Mouse (Mus musculus) spleen, postnatal 4 days (tissue): Measurements from ENCODE around the gene Sun3.
A peak's percentile ranks its signal among the peaks of the same experiment; 100 is the strongest.

ENCODE experiments used
- DNase-seq, 2 experiments: peaks; one replicate each; pipeline ENCODE4 v3.0.0; 2022; ENCODE audit warnings: low spot score in 2 of 2

The Sun3 gene

DNA sequence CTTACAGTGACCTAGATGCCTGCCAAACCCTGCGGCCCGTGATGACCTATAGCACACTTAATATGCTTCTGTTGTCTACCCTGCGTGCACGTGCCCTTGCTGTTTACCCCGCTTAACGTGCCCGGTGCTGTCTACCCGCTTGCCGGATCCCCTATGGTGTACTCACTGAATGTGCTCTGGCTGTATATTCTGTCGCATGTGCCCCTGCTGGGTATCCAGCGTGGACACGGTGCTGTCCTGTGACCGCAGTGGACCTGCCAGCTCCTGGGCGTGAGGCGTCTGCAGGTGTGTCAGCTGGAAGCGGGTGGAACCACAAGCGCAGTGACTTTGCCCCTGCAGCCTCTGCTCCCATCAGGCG is at the start of gene Sun3:
TSS of gene Sun3 (minus strand) at position 289 of the 358 bp plus-strand sequence.
- peak in 1 of 2 experiments; percentile 60 for DNase-seq

DNA sequence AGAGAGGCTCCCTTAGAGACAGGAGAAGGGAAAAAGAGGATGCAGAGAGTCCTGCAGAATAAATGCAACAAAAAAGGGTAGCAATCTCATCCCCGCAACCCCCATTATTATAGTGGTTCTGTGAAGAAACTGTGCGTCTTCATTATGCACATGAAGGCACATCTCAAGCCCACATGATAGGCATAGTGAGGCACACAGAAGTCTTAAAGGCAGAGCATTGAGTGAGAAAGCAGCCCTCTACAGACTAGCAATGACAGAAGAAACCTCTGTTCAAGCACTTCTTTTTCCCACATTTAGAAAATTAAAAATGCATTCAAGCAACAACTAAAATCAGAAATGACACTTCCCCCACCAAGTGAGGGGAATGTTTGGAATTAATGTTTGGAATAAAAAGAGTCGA is 27.7 kb upstream of the Sun3 start:
- DNase-seq, result no peak

GRCm38 (mm10) chr11:9060484-9060883 is 11.7 kb upstream of the Sun3 start:
- DNase-seq, result no peak

DNA sequence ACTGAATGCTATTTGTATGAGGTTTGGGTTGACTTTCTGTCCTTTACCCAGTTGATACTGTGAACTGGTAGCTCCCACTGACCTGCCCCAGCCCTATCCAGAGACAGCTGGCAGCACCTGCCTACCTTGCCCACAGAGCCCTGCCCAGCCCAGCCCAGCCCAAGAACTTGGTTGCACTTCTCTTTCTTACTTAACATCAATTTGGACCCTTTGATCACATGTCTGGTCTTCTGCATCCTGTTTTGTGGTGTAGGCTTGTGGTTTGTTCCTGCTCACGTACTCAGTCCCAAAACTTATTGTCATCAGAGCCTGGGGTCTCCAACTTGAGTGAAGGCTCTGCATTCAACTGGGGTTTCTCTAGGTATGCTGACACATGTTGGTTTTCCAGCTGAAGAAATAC is 11.2 kb upstream of the Sun3 start:
- no peak for DNase-seq

DNA sequence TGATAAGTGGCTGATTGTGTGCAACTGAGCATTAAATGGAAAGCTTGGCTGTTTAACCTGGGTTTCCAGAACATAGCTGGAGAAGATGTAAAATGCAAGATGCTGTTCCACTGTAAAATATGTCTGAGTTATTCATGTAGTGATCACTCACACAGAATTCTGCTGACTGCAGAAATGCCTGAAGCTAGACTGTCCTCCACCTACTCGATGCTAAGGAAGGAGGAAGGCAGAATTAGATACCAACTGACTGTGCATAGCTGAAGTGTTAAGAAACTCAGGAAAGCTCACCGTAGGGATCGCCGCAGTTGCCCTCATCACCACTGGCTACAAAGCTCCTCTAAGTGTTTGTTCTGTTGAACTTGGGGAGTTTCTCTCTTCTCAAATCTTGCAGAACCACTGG is 8.9 kb upstream of the Sun3 start:
- no peak for DNase-seq

GRCm38 (mm10) chr11:9056937-9057336 is 8.1 kb upstream of the Sun3 start:
- DNase-seq, result no peak

GRCm38 (mm10) chr11:9051895-9052294 is 3.1 kb upstream of the Sun3 start:
- DNase-seq, result no peak

GRCm38 (mm10) chr11:9050241-9050640 is 1.4 kb upstream of the Sun3 start:
- no peak for DNase-seq

DNA sequence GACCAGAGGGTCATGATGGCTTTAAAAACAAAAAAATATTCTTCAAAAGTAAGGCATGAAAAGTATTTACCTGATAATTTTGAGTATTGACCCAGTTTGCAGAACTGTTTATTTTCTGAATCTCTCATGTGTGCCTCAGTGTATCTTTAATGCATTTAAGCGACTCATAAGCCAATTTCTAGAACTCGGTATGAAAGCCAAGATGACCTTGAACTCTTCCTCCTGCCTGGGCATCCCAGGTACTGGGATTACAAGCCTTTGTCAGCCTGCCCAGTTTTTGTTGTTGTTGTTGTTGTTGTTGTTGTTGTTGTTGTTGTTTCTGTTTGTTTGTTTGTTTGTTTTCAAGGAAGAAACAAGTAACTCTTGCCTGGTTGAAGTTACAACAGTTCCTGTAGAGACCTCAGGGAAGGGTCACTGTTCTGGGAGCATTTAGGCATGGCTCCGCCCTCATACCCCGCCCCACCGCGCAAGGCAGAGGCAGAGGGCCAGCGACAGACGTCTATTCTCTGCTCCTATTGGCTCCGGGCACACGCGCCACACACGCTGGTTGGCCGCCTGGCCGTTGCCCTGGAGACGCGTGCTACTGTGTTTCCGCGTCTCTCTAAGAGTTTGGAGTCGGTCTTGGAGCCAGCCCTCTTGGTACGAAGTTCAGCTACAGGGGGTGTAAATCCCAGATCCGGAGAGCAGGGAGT is 634 bp downstream of the Sun3 start, which contains the start of gene Gm11992:
TSS of gene Gm11992 (plus strand) at position 584 of the 692 bp plus-strand sequence.
- peak; percentile 51 to 75 for DNase-seq

GRCm38 (mm10) chr11:9047044-9047443 is 1.7 kb downstream of the Sun3 start:
- DNase-seq, result no peak

GRCm38 (mm10) chr11:9046546-9046945 is 2.2 kb downstream of the Sun3 start:
- DNase-seq, result no peak

GRCm38 (mm10) chr11:9031530-9031929 is 17.3 kb downstream of the Sun3 start:
- DNase-seq, result no peak

DNA sequence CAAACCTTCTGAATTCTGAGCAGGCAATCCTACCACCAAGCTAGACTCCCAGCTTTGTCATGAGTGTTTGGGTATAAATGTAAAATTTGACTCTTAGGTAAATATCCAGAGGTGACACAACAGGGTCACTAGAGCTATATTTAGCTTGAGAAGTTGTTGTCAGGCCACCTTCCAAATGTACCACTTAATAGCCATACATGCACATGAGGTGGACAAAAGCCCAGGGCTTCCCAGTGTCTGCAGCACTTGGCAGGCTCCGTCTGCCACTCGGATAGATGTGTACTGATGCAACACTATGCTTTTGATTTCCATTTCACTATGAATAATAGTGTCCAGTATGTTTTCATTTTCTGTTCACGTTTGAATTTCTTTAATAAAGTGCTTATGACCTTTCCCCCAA is 23.6 kb downstream of the Sun3 start:
- DNase-seq, result no peak

- no peak for DNase-seq
These were observed 24.0 kb downstream of the Sun3 start for GRCm38 (mm10) chr11:9024782-9025181.

- no peak for DNase-seq
These were observed 28.6 kb downstream of the Sun3 start for GRCm38 (mm10) chr11:9020207-9020606.

GRCm38 (mm10) chr11:9018491-9019267 is 30.1 kb downstream of the Sun3 start:
- no peak for DNase-seq

- DNase-seq, result no peak
These were observed 34.1 kb downstream of the Sun3 start for GRCm38 (mm10) chr11:9014740-9015139.

- no peak for DNase-seq
These were observed 37.4 kb downstream of the Sun3 start for GRCm38 (mm10) chr11:9011348-9011747.

DNA sequence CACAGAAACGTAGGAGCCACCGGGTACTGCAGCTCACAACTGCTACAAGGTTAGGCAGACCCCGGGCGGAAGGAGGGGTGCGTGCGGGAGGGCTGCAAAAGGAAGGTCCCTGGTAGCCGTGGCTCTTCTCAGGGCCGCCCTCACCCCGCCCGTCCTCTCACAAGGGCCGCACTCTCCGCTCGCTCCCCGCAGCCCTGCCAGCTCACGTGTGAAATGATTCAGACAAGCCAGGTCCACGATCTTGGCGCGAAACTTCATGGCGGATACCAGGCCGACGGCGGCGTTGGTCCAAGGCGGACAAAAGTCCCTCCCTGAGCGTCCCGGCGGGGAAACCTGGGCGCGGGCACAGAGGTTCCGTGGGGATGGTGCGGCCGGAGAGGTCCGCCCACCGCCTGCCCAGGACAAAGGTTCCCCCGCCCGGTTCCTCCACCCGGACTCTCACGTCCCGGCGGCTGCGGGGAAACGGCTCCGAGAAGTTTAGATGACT is 37.9 kb downstream of the Sun3 start, which contains the start of gene Hus1:
TSS of gene Hus1 (minus strand) at position 339 of the 487 bp plus-strand sequence.
- peak; percentile 86 to 94 for DNase-seq

DNA sequence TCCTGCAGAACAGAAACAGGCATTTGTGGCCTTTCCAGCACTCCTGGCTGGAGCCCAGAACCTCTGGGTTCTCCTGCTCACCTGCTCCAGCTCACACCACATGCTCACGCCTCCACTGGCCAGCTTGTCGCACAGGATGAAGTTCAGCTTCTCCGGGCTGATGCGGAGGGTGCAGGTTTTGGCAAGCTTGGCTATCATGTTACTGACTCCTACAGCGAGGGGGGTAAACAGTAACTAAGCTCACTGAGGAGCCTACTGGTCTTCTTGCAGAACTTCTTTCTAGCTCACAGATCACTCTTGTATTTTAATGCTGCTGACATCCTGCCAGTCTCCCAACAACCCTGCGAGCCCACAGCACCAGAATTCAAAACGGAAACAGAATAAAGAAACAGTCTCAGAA is 38.4 kb downstream of the Sun3 start:
- DNase-seq, result peak in 1 of 2 experiments; percentile 70

DNA sequence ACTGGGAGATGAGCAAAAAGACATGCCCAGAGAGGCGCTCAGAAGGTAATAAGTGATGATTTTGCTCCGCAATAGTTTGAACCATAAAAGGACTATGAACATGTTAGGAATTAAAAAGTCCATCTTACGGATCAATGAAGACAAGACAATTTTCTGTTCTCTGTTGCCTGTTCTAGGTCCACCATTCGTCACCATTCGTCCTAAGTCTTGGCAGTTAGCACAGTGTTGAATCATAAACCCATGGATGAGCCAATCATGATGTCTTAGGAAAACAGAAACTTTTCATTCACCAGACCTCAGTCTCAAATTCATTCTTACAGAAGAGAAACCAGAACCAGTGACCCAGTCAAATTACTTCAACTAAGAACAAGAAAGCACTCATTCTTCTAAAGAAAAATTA is 40.0 kb downstream of the Sun3 start:
- DNase-seq, result no peak

DNA sequence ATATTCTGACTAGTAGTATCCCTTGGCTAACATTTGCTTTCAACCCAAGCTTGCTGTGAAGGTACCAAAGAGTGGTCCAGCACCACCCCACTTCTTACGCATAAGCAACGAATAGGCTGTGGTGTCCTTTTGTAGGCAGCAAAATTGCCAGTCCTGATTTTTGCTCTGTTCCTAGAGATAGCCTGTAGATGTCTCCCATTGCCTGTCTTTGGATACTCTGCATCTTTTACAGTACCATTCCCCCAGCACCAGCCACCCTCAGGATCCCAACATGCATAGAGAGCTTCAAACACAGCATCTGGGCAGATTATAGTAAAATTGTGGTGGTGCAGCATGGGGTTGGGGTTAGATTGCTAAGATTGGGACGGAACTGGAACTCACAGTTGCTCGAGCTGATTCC is 60.7 kb downstream of the Sun3 start:
- DNase-seq, result no peak

- no peak for DNase-seq
These were observed 62.7 kb downstream of the Sun3 start for GRCm38 (mm10) chr11:8986058-8986457.
